Mouse (Mus musculus) ES-Bruce4 (cell line): ENCODE measurements around the gene Sec61a1.

Experiments
- CTCF ChIP-seq: IDR thresholded peaks from one replicate; pipeline ENCODE4 v1.8.1; 2011; ENCODE audit warnings: low read depth, low read length
- POLR2A ChIP-seq: IDR thresholded peaks from one replicate; pipeline ENCODE4 v1.8.1; 2011; ENCODE audit warnings: low read length; ENCODE audit not compliant: insufficient read depth

DNA sequence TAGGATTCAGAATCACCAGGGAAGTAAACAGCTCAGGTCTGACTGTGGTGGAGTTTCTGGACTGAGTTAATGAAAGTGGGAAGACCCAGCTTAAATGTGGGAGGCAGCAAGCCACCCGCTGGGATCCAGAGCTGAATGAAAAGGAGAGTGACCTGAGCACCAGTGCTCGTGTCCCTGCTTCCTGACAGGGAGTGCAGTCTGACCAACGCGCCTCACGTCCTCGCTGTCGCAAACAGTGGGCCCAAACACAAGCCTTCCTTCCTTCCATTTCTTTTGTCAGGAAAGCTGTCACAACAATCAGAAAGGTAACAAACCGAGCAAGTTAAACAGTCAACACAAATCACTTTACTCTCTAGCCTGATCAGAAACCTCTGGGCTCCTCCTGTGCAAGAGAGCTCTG lies 2.7 kb downstream of the Sec61a1 start:
- TF ChIP-seq POLR2A: no peak
- no peak for TF ChIP-seq CTCF
